Mouse (Mus musculus): Measurements from ENCODE around the gene Gm9922.

Gm9922 gene

GRCm38 (mm10) chr14:101729237-101729971 is at the start of gene Gm9922, which contains the start of gene Lmo7:
Gene Gm9922 (minus strand): TSS chr14:101729814.
Gene Lmo7 (plus strand): TSS chr14:101729957.
- DNase-seq (ENCODE audit: low spot score): no peak

GRCm38 (mm10) chr14:101778426-101778825 is 48.8 kb upstream of the Gm9922 start:
- DNase-seq (ENCODE audit: low spot score): no peak

GRCm38 (mm10) chr14:101777129-101777493 is 47.5 kb upstream of the Gm9922 start:
- DNase-seq (ENCODE audit: low spot score): no peak

GRCm38 (mm10) chr14:101776296-101777128 is 46.9 kb upstream of the Gm9922 start:
- DNase-seq (ENCODE audit: low spot score): no peak

GRCm38 (mm10) chr14:101774631-101775030 is 45.0 kb upstream of the Gm9922 start:
- peak; percentile 4 for DNase-seq (ENCODE audit: low spot score)

GRCm38 (mm10) chr14:101771756-101772155 is 42.1 kb upstream of the Gm9922 start:
- DNase-seq (ENCODE audit: low spot score): no peak

- DNase-seq (ENCODE audit: low spot score): no peak
Measured at GRCm38 (mm10) chr14:101771336-101771735, 41.7 kb upstream of the Gm9922 start.

GRCm38 (mm10) chr14:101763762-101764295 is 34.2 kb upstream of the Gm9922 start:
- DNase-seq (ENCODE audit: low spot score): no peak

- DNase-seq (ENCODE audit: low spot score): no peak
Measured at GRCm38 (mm10) chr14:101762267-101762666, 32.7 kb upstream of the Gm9922 start.

- DNase-seq (ENCODE audit: low spot score): no peak
Measured at GRCm38 (mm10) chr14:101755425-101755824, 25.8 kb upstream of the Gm9922 start.

- no peak for DNase-seq (ENCODE audit: low spot score)
Measured at GRCm38 (mm10) chr14:101750910-101751309, 21.3 kb upstream of the Gm9922 start.

GRCm38 (mm10) chr14:101748436-101748835 is 18.8 kb upstream of the Gm9922 start:
- no peak for DNase-seq (ENCODE audit: low spot score)

- no peak for DNase-seq (ENCODE audit: low spot score)
Measured at GRCm38 (mm10) chr14:101747811-101748210, 18.2 kb upstream of the Gm9922 start.

- DNase-seq (ENCODE audit: low spot score): no peak
Measured at GRCm38 (mm10) chr14:101746635-101747034, 17.0 kb upstream of the Gm9922 start.

GRCm38 (mm10) chr14:101737501-101737900 is 7.9 kb upstream of the Gm9922 start:
- DNase-seq (ENCODE audit: low spot score): no peak

GRCm38 (mm10) chr14:101733542-101734303 is 4.1 kb upstream of the Gm9922 start:
- DNase-seq (ENCODE audit: low spot score): no peak

GRCm38 (mm10) chr14:101729972-101730692 is 518 bp upstream of the Gm9922 start:
- no peak for DNase-seq (ENCODE audit: low spot score)

GRCm38 (mm10) chr14:101714414-101714813 is 15.2 kb downstream of the Gm9922 start:
- DNase-seq (ENCODE audit: low spot score): no peak

GRCm38 (mm10) chr14:101707088-101707487 is 22.5 kb downstream of the Gm9922 start:
- DNase-seq (ENCODE audit: low spot score): no peak

- DNase-seq (ENCODE audit: low spot score): no peak
Measured at GRCm38 (mm10) chr14:101704479-101704878, 25.1 kb downstream of the Gm9922 start.

GRCm38 (mm10) chr14:101688406-101688805 is 41.2 kb downstream of the Gm9922 start:
- no peak for DNase-seq (ENCODE audit: low spot score)

All from c-Kit-positive CD71-positive TER-119-positive erythroid progenitor cells, embryonic 14.5 days (primary cell).